Mouse (Mus musculus) kidney, adult 11 months (tissue): ENCODE data around the gene Ngb.
A peak's percentile ranks its signal among the peaks of the same experiment; 100 is the strongest.

Experiments used
- DNase-seq: peaks from one replicate; pipeline ENCODE4 v3.0.0; 2022

The Ngb gene

DNA sequence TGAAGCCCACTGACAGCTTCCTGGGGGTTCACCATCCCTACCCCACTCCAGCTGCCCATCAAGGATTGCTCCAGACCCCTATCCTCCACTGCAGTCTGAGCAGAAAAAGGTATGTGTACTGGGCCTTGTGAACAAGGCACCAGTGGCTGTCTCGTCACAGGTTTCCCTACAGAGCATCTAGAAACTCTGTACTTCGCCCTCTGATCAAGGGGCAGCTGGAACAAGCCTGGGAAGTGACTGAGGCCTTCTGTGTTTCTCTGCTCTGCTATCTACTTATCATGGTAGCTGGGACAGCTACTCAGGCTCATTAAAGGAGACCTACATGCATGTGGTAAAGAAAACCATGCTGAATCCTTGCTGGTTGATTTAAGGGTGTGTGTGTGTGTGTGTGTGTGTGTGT, 12.6 kb downstream of the Ngb start:
- peak; percentile 52 for DNase-seq

DNA sequence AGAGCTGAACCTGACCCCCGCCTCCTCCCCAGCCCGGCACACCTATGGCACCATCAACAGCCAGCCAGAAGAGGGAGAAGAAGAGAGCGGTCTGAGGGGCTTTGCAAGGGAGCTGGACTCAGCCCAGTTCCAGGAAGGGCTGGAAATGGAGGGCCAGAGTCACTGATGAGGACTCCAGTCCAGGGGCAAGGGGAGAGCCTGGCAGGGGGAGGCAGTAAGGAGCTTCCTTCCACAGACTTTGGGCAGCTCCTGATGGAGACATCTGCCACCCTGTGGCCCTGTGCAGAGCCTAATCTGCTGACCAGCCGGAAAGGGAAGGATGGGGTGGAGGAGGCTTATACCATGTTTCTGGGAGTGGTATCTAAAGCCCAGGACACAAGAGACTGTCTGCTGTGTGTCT, 13.1 kb downstream of the Ngb start:
- DNase-seq = no peak

DNA sequence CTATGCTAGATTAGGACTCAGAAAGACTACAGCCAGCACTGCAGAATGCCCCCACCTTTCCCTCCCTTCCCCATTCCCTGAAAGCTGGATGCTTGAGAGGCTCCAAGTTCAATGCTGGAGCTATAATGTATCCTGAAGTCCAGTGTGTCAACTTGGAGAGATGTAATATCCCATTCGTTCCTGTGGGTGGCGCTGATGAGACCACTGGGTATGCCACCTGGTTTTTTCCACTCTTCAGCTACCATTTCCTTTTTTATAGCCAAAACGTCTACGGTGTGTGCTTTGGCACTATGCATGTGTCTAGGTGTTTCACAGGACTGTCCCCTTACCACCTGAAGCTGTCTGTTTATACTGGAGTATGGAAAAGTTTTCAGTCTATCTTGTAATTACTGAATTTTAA, 14.0 kb downstream of the Ngb start:
- DNase-seq = no peak

GRCm38 (mm10) chr12:87087236-87087635, 15.1 kb downstream of the Ngb start:
- DNase-seq = no peak

- DNase-seq = peak; percentile 48
These were observed 19.5 kb downstream of the Ngb start for GRCm38 (mm10) chr12:87082797-87083196.

- no peak for DNase-seq
These were observed 25.7 kb downstream of the Ngb start for GRCm38 (mm10) chr12:87076610-87077009.

GRCm38 (mm10) chr12:87070520-87070919, 31.8 kb downstream of the Ngb start:
- DNase-seq = no peak

GRCm38 (mm10) chr12:87066429-87066828, 35.9 kb downstream of the Ngb start:
- no peak for DNase-seq

GRCm38 (mm10) chr12:87065446-87065845, 36.9 kb downstream of the Ngb start:
- no peak for DNase-seq

- DNase-seq = peak; percentile 47
These were observed 45.3 kb downstream of the Ngb start for GRCm38 (mm10) chr12:87057066-87057465.

DNA sequence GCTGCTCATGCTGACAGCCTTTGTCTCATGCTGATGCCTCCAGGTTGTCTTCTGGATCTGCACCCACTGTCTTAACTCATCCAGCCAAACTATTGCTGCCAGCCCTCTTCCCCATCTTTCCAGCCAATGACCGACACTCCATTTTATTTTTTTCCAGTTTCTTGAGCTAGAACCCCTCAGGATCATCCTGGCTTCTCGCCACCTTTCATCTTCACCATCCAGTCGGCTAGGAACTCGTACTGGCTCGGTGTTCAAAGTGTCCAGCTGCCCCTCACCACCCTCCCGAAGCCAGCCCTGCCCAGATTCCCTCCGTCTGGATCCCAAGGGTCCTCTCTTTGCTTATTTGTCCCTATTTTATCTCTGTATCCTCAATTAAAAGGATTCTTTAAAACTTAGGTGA, 47.5 kb downstream of the Ngb start:
- no peak for DNase-seq

DNA sequence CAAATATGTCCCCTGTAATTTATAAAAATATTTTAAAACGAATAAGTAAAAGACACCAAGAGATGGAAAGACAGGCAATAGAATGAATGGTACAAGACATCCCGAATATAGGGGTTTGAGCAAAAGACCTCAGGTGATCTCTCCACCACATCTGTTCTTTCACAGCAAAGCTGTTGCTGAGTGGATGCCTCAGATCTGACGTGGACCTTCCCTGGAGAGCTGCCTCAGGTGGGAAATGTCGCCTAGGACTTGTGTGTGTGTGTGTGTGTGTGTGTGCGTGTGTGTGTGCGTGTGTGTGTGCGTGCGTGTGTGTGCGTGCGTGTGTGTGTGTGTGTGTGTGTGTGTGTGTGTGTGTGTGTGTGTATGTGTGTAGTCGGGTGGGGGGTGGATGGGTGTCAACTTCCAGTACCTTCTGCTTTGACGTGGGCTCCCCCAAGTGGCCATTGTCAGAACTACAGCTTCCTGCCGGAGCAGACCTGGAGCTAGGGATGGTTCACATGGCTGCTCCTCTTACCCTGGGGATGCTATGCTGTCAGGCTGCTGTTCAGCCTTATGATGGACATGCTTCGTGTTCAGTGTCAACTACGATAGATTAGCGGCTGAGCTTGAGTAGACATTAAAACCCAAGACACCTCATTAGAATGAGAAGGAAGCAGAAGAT, 49.5 kb downstream of the Ngb start:
- peak; percentile 48 for DNase-seq

DNA sequence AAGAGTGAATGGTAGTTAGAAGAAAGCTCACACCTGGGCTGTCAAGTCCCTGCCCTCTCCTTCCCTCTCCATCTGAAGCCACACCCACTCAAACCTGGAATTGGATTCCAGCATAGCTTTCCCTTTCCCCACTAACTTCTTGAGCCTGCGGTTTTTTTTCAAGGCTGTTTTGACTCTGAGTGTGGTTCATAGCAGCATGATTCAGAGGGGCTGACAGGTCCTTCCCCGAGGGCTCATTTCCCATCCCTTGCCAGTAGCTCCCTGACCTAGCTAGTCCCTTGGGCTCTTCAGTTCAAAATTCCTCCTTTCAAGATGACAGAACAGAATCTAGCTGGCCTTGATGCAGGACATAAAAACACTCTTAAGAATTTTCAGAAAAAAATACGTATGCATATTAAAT, 54.8 kb downstream of the Ngb start:
- no peak for DNase-seq
